Comparison of ENCODE assay signal across 23 mouse cellular contexts in genomic region chr10:25952838-25953237, GRCm38 (mm10).
"Had no signal": no experiment of that assay in that cellular context is flagged by ENCODE, and none has a peak within 500 bp of the region (broad histone marks: within the 10 kb centered on the region; RNA-seq: fewer than 3 reads in every experiment).

No protein-coding gene starts in this region.

- H3K4me3 ChIP-seq: limb, embryonic 12.5 days; limb, embryonic 15.5 days; megakaryocyte, embryonic 14.5 days; midbrain, embryonic 10.5 days; midbrain, embryonic 13.5 days; myocyte had no signal

- H3K4me1 ChIP-seq: limb, embryonic 15.5 days; megakaryocyte, embryonic 14.5 days; midbrain, embryonic 13.5 days had no signal

- H3K9ac ChIP-seq: limb, embryonic 12.5 days; limb, embryonic 15.5 days; liver, embryonic 14.5 days; liver, postnatal 0 days; lung, embryonic 14.5 days; midbrain, embryonic 13.5 days had no signal

- H3K9me3 ChIP-seq: limb, embryonic 12.5 days; limb, embryonic 15.5 days; midbrain, embryonic 10.5 days; midbrain, embryonic 13.5 days had no signal

- DNase-seq: kidney, adult 2 months; kidney, postnatal 36 days; liver, postnatal 0 days; lung, embryonic 14.5 days; right cerebral cortex, adult 18-20 months; right cerebral cortex, postnatal 14 days; right cerebral cortex, postnatal 4 days; thymus, adult 2 months; thymus, postnatal 14 days; thymus, postnatal 4 days had no signal

- ATAC-seq: inflammation-experienced regulatory T-cells, adult 6 months; liver, postnatal 0 days; lung, postnatal 0 days; midbrain, embryonic 13.5 days; midbrain, embryonic 16.5 days had no signal

- H3K27me3 ChIP-seq: limb, embryonic 15.5 days; megakaryocyte, embryonic 14.5 days; midbrain, embryonic 13.5 days had no signal

- H3K27ac ChIP-seq: limb, embryonic 12.5 days; limb, embryonic 15.5 days; liver, embryonic 14.5 days; macrophage; midbrain, embryonic 10.5 days; midbrain, embryonic 13.5 days; stomach, postnatal 0 days had no signal

- H3K36me3 ChIP-seq: limb, embryonic 12.5 days; limb, embryonic 15.5 days; midbrain, embryonic 10.5 days; midbrain, embryonic 13.5 days had no signal

- H3K4me2 ChIP-seq: limb, embryonic 12.5 days; limb, embryonic 15.5 days; liver, embryonic 11.5 days; lung, embryonic 14.5 days; midbrain, embryonic 13.5 days had no signal
